Mouse (Mus musculus): Measurements from ENCODE around the gene Tut4. TPM values are rescaled to one million over a fixed set of nuclear protein-coding genes. Genes with fewer than 3 reads are reported as not detected.

Tut4 gene
- polyA plus RNA-seq, 1 experiment from 2014 or later, result 62.4 TPM

Other genes starting within 250 kb of the Tut4 start
- 0.11 and 0.12 TPM in 2 replicates for gene Zyg11a, start 241.4 kb upstream of the Tut4 start, polyA plus RNA-seq (2015; fragmentation: Nextera tagmentation; extraction: Ambion mirVana)
- gene Zyg11b, start 158.3 kb upstream of the Tut4 start, polyA plus RNA-seq (2015; fragmentation: Nextera tagmentation; extraction: Ambion mirVana), result 10.7 and 11.5 TPM in 2 replicates
- 39.9 and 42.9 TPM in 2 replicates for gene Coa7, start 131.3 kb upstream of the Tut4 start, polyA plus RNA-seq (2015; fragmentation: Nextera tagmentation; extraction: Ambion mirVana)
- 3.6 and 3.8 TPM in 2 replicates for gene Shisal2a, start 76.1 kb upstream of the Tut4 start, polyA plus RNA-seq (2015; fragmentation: Nextera tagmentation; extraction: Ambion mirVana)
- 114 and 120 TPM in 2 replicates for gene Gpx7, start 52.5 kb upstream of the Tut4 start, polyA plus RNA-seq (2015; fragmentation: Nextera tagmentation; extraction: Ambion mirVana)
- 78.7 and 82.5 TPM in 2 replicates for gene Prpf38a, start 119.9 kb downstream of the Tut4 start, polyA plus RNA-seq (2015; fragmentation: Nextera tagmentation; extraction: Ambion mirVana)
- gene Orc1, start 120.0 kb downstream of the Tut4 start, polyA plus RNA-seq (2015; fragmentation: Nextera tagmentation; extraction: Ambion mirVana), result 7.4 and 7.5 TPM in 2 replicates
- 33.3 and 33.7 TPM in 2 replicates for gene Cc2d1b, start 160.5 kb downstream of the Tut4 start, polyA plus RNA-seq (2015; fragmentation: Nextera tagmentation; extraction: Ambion mirVana)

All from embryonic facial prominence, embryonic 15.5 days (tissue).